Mouse (Mus musculus): ENCODE measurements around the gene Med14.

Med14 gene

GRCm38 (mm10) chrX:12761626-12762333 lies at the start of gene Med14:
Gene Med14 (minus strand): TSS chrX:12762073.
- peak; percentile 90 for DNase-seq

- no peak for DNase-seq
Measured at GRCm38 (mm10) chrX:12800559-12800958, 38.7 kb upstream of the Med14 start.

DNA sequence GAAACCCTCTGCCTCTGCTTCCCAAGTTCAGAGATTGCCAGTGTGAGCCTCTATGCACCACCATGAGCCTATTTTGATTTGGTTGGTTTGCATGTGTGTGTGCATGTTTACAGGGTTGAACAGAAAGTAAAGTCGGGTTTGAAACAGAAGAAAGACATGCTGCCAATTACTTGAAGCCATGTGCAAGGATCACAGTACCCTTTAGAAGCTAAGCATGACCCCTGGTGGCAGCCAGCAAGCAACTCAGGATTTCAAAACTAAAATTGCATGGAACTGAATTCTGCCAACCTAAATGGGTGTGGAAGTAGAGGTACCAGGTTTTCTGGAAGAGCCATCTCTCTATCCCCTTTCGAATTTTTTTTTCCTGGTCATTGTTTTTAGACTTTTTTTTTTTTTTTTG lies 33.0 kb upstream of the Med14 start:
- peak; percentile 46 for DNase-seq

- DNase-seq = no peak
Measured at GRCm38 (mm10) chrX:12791674-12792340, 29.9 kb upstream of the Med14 start.

DNA sequence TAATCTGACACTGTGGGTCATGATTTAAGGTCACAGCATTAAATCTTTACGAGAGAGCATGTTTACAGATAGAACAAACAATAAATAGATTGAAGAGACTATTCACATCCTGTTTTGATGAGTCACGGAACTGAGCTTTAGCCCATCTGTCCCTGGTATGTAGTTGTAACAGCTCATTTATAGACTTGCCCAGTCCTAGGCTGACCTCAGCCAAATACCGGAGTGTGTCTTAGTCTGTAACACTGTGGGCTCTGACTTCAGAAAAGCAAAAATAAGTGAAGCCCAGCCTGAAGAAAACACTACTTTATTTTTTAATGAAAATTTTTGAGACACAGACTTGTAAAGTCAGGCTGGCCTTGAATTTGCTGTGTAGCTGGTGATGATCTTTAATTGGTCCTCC lies 11.4 kb upstream of the Med14 start:
- DNase-seq = no peak

- DNase-seq = peak; percentile 19
Measured at GRCm38 (mm10) chrX:12771561-12771960, 9.7 kb upstream of the Med14 start.

GRCm38 (mm10) chrX:12768571-12768970 lies 6.7 kb upstream of the Med14 start:
- no peak for DNase-seq

GRCm38 (mm10) chrX:12766846-12767564 lies 5.1 kb upstream of the Med14 start:
- no peak for DNase-seq

DNA sequence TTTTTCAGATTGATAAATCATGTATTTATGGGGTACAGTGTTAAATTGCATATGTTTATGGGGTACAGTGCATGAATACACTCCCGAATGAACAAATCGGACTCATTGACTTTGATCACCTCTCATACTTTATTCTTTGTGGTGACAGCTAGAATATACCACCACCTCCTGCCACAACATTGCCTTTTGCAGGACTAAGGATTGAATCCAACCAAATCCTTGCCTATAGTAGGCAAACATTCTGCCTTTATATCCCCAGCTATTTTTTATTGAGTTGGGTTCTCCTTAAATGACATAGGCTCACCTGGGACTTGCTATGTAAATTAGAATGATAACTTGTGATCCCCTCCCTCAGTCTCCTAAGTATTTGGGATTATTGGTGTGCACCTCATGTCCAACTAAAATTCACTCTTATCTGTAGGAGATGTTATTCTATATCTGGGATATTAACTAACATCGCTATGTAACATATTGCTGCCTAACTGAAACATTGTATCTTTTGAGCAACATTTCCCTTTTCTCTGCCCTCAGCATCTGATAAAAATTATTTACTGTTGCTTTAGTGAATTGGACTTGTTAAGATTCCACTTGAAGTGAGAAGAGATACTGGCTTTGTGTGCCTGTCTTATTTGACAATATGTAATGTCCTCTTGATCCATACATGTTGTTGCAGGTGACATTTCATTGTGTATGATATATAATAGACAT lies 1.4 kb upstream of the Med14 start:
- no peak for DNase-seq

- no peak for DNase-seq
Measured at GRCm38 (mm10) chrX:12762334-12763126, 657 bp upstream of the Med14 start.

DNA sequence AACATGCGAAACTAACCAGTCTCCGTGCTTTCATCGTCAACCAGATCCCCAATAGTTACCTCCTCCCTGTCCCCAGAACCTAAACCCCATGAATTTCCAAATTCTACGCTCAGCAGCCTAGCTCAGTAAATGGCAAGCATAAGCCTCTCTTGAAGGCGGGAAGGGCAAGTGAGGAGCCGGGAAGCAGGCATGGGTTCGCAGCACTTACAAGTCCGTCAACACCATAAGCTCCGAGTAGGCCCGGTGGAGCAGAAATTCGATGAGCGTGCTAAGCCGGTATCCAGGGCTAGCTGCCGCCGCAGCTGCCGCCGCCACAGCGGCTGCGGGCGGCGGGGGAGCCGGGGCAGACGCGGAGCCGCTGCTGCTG lies 631 bp downstream of the Med14 start:
- no peak for DNase-seq

GRCm38 (mm10) chrX:12760501-12760900 lies 1.4 kb downstream of the Med14 start:
- no peak for DNase-seq

- no peak for DNase-seq
Measured at GRCm38 (mm10) chrX:12759625-12760024, 2.2 kb downstream of the Med14 start.

DNA sequence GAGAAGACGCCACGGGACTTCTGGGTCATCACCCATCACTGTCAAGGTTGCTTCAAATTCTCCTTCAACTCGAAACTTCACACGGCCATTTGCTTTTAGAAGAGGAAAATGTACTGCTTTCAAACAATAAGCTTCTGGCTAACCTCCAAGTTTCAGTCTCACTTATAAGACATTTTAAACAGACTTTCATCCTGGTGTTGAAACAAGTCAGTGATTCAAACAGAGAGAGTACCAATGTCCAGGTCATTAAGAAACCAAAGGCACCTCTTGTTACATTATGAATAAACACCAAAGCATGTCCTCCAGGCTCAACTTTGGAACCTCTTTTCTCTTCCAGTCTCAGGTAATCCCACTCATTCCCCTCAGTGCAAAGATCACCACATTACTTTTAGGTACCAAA lies 14.0 kb downstream of the Med14 start:
- DNase-seq = no peak

DNA sequence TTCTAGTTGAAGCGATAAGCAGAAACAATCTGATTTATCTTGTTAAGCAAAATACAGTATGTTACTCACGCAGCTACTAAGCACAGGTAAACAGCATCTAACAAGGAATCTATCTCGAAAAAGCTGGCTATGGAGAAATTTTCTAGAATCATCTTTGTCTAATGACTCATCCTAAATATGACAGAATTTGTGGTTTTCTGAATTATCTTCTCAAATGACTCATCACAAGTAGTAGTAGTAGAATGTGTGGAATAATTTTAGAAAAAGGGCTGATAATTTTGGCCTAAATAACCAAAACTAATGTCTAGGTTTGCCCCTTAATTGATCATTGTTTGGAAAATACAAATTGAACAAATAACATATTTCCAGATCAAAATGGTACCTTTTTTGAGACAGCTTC lies 15.1 kb downstream of the Med14 start:
- DNase-seq = no peak

GRCm38 (mm10) chrX:12740396-12740795 lies 21.5 kb downstream of the Med14 start:
- DNase-seq = no peak

- DNase-seq = no peak
Measured at GRCm38 (mm10) chrX:12716036-12716435, 45.8 kb downstream of the Med14 start.

DNA sequence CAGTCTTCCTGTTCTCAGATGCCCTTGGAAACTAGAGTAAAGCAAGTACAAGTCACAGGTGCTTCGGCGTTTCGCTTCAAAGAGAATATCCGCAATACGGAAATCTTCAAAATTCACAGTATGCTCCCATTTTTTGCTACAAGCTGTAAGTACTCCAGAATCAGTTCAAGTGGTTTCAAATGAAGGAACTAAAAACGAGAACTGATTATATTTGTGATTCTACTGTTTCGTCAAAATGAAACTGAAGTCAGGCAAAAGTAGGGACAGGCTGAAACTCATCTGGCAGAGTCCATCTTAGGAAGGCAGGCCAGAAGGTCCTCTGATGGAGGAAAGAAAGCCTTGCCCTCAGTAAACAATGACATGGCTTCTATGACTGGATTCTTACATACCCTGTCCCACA lies 48.1 kb downstream of the Med14 start:
- DNase-seq = no peak

DNA sequence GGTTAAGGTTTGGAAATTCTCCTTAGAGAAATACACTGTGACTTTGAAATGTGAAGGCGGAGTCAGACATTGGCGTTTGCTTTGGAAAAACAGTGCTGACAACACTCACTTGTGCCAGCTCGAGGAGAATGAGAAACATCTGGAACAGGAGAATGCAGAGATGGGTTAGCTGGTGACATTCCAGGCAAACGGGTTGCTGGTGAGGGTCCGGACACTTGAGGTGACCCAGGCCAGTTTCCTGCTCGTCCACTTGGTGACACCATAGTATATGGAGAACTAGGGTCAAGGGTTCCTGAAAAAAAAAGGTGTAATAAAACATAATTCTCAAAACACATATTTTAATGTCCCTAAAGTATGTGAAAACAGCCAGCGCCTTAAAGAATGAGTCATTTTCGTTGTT lies 75.0 kb downstream of the Med14 start:
- no peak for DNase-seq

DNA sequence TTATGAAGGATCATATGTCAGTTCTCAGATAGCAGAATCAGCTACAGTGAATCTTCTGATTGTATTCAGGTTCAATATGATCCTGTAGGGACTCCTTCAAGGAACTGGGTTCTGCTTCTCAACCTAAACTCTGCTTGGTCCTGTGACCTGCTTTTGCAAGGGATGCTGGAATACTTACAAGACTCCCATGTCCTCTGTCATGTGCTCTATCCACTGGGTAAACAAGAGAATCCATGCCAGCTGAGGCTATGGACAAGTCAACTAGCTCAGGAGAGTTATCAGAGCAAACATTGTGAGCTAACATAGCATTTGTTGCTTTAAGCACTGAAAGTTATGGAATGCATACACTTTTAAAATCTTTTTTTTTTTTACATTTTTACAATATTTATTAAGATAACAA lies 75.8 kb downstream of the Med14 start:
- no peak for DNase-seq

- DNase-seq = peak; percentile 78
Measured at GRCm38 (mm10) chrX:12677396-12677795, 84.5 kb downstream of the Med14 start.

DNA sequence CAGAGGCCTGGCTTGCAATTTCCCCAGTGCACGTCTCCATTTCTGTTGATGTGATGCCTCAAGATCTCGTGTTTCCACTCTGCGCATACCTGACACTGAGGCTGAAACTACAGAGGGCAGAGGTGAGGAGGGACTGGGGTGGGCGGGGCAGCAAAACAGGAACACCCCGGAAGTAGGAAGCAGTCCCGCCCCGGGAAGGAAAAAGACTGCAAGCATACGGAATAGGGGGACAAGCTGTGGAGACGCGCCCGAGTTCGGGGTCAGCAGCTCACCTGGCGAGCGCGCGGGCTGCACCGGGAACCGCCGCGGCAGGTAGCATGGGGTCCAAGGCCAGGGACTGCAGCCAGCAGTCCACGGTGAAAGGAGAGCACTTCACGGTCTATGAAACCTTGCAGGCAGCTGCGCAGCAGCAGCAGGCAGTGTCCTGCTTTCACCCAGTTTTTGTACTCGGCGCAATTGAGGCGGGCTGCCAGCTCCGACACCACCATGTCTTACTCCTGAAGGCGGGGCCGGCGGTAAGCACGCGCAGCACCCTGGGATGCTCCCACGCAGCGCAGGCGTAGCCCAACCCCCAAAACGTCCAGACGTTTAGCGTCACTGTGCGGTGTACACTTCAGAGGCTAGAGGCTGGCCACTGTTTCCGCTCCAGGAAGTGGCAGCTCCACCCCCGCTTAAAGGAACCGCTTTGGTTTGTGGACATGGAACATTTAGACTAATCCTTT lies 88.7 kb downstream of the Med14 start, which contains the start of gene 1810030O07Rik:
Gene 1810030O07Rik, minus strand, starts transcription at position 615 of the 722 bp plus-strand sequence.
- peak; percentile 92 for DNase-seq

Measured in kidney, postnatal 10 days (tissue).